Mouse (Mus musculus) ES-Bruce4 (cell line): ENCODE data around the gene Herpud1. TPM values are rescaled to one million over a fixed set of nuclear protein-coding genes. Genes with fewer than 3 reads are reported as not detected.
A peak's percentile ranks its signal among the peaks of the same experiment; 100 is the strongest.
"Not testable (repeated sequence)": the region's sequence is repeated elsewhere in the genome, so short reads cannot be mapped to it uniquely, and the experiment has no call there.

ENCODE experiments used
- H3K27ac ChIP-seq: 2 replicates; pipeline ENCODE4 v1.5.1; 2012; ENCODE audit warnings: low read length, inconsistent platforms; ENCODE audit not compliant: insufficient read depth
- H3K27me3 ChIP-seq: 2 replicates; pipeline ENCODE4 v1.6.1; 2012; ENCODE audit warnings: mild to moderate bottlenecking, low read length, inconsistent platforms; ENCODE audit not compliant: control insufficient read depth, poor library complexity, insufficient read depth, severe bottlenecking
- H3K36me3 ChIP-seq: 2 replicates; pipeline ENCODE4 v1.6.1; 2012; ENCODE audit warnings: inconsistent platforms, mild to moderate bottlenecking, low read length, moderate library complexity; ENCODE audit not compliant: control insufficient read depth, poor library complexity, insufficient read depth, severe bottlenecking
- H3K4me1 ChIP-seq: one replicate; pipeline ENCODE4 v1.8.1; 2011; ENCODE audit warnings: low read length; ENCODE audit not compliant: control insufficient read depth, insufficient read depth
- H3K4me3 ChIP-seq: 2 replicates; pipeline ENCODE4 v1.5.1; 2011; ENCODE audit warnings: low read depth, mild to moderate bottlenecking, low read length
- H3K9ac ChIP-seq: 2 replicates; pipeline ENCODE4 v1.6.1; 2012; ENCODE audit warnings: low read depth, mild to moderate bottlenecking, inconsistent platforms; ENCODE audit not compliant: poor library complexity, severe bottlenecking
- H3K9me3 ChIP-seq: replicated peaks from 2 replicates; pipeline ENCODE4 v1.6.1; 2012; ENCODE audit warnings: mild to moderate bottlenecking, low read length, inconsistent platforms; ENCODE audit not compliant: control insufficient read depth, poor library complexity, insufficient read depth, severe bottlenecking
- CTCF ChIP-seq: IDR thresholded peaks from one replicate; pipeline ENCODE4 v1.8.1; 2011; ENCODE audit warnings: low read depth, low read length
- EP300 ChIP-seq: IDR thresholded peaks from 2 replicates; pipeline ENCODE4 v1.6.1; 2011; ENCODE audit warnings: low read depth, low read length; ENCODE audit not compliant: insufficient read depth
- POLR2A ChIP-seq: IDR thresholded peaks from one replicate; pipeline ENCODE4 v1.8.1; 2011; ENCODE audit warnings: low read length; ENCODE audit not compliant: insufficient read depth
- polyA plus RNA-seq: library from polyadenylated mRNA; stranded (reverse); fragments of >200 nt; gene quantifications from 2 replicates; pipeline ENCODE4 v1.2.4, GENCODE M21; 2011; ENCODE audit warnings: low read depth; ENCODE audit not compliant: missing spikeins, insufficient read depth, insufficient read length

Herpud1 gene
- polyA plus RNA-seq, 1 experiment = 9.4 TPM

DNA sequence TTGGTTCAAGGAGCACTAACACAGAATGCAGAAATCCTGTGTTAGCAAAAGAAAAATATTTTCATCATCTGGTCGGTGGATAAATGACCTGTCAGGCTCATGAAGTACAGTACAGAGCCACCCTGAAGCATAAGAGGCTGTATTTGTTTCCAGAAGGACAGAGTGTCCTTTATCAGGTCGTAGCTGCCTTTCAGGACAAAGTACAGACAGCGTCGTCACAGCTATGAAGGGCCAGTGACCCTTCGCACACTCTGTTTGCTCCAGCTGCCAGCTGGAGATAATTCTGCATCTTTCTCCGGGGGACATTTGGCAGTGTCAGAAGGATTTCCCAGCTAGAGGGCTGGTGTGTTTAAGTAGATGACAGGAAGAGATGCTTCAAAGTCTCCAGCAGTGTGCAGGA, 6.4 kb downstream of the Herpud1 start:
- Histone ChIP-seq H3K4me1 (no peaks in the 10 kb centered on the region), H3K9me3 (no peaks in the 10 kb centered on the region), H3K27me3 (no peaks in the 10 kb centered on the region), H3K4me3 (no peak overlapping the region), H3K36me3 (peaks cover 61% of the 10 kb centered on the region), H3K9ac (no peak overlapping the region), H3K27ac (no peak overlapping the region)
- TF ChIP-seq EP300 (no peak), POLR2A (no peak), CTCF (no peak)

DNA sequence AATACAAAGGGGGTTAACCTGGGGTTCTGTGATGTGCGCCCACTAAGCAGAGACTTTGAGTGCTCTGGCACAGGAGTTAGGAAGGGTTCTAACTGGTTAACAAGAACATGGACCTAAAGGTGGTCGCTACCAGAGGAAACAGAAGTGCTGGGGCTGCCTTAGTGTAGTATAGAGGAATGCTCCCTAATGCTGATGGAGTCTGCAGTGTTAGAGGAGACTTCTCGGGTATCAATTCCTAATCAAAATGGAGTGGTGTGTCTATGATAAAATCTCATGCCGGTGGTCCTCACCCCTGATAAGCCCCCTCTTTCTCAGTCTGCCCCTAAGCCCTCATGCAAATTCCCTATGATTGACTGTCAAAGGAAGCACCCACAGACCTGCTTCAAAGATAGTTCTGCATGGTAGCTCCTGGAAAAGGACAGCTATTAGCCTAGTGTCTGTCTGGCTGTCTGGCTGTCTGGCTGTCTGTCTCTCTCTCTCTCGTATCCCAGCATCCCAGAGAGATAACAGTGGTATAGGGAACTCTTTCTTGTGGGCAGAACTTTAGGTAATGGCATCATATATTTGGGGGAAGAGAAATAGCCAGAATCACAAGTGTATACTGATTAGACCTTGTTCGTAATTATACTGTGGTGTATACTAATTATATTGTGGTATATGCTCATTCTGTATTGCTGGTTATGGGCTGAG, 9.8 kb downstream of the Herpud1 start:
- Histone ChIP-seq H3K36me3 (peaks cover 45% of the 10 kb centered on the region), H3K9me3 (no peaks in the 10 kb centered on the region), H3K27me3 (no peaks in the 10 kb centered on the region), H3K27ac (no peak overlapping the region), H3K9ac (no peak overlapping the region), H3K4me1 (no peaks in the 10 kb centered on the region), H3K4me3 (no peak overlapping the region)
- TF ChIP-seq CTCF (no peak), EP300 (no peak), POLR2A (no peak)

DNA sequence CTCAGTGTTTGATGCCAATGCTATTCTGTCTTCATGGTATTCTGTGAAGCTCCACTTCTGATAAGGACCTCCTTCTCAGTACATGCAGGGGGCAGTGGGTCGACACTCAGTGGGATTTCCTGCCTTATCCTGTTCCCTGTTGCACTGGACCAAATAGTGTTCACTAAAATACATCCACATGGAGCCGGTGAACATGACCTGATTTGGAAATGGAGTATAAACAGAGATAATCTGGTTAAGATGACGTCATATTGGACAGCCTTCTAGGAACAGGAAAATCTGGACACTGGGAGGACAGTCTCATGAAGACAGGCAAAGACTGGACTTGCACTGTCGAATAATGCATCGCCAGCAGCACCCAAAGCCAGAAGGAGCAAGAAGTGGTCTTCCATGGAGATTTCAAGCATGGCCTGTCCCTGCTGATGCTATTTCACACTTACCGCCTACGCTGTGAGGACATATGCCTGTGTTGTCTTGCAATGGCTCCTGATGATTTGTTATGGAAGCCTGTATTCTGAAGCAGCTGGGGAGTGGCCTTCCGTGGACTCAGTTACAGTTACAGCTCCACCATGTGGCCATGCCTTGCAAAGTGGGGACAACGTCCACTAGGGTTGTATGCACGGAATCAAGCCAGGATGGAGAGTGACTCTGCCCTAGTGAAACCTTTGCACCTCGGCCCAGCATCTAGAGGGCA, 10.9 kb downstream of the Herpud1 start:
- no peaks in the 10 kb centered on the region for H3K4me1 ChIP-seq
- H3K27me3 ChIP-seq = no peaks in the 10 kb centered on the region
- no peaks in the 10 kb centered on the region for H3K9me3 ChIP-seq
- H3K36me3 ChIP-seq = peaks cover 33% of the 10 kb centered on the region
- H3K9ac ChIP-seq = no peak overlapping the region
- no peak overlapping the region for H3K27ac ChIP-seq
- H3K4me3 ChIP-seq = no peak overlapping the region
- TF ChIP-seq CTCF = peak; percentile 67
- no peak for TF ChIP-seq EP300
- TF ChIP-seq POLR2A = no peak

DNA sequence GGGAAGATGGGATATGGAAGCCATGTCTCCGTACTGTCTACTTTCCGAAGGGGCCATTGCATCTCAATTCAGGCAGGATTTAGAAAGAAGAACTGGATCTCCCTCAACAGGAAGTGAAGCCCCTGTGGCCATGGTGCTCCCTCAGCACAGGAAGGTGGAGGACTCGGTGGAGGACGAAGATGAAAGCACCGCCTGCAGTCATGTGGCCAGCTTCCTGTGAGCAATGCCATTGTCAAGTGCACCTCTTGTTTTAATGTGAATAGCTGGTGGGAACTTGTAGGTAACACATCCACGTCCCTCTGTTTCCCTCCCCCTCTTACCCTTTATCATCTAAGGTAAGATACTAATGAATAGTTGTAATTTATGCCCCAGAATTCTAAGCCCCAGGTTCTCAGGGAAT, 12.3 kb downstream of the Herpud1 start:
- TF ChIP-seq EP300 (no peak), POLR2A (no peak), CTCF (no peak)
- Histone ChIP-seq H3K9ac (no peak overlapping the region), H3K27ac (no peak overlapping the region), H3K4me3 (no peak overlapping the region), H3K36me3 (peaks cover 21% of the 10 kb centered on the region), H3K9me3 (no peaks in the 10 kb centered on the region), H3K27me3 (no peaks in the 10 kb centered on the region), H3K4me1 (no peaks in the 10 kb centered on the region)

DNA sequence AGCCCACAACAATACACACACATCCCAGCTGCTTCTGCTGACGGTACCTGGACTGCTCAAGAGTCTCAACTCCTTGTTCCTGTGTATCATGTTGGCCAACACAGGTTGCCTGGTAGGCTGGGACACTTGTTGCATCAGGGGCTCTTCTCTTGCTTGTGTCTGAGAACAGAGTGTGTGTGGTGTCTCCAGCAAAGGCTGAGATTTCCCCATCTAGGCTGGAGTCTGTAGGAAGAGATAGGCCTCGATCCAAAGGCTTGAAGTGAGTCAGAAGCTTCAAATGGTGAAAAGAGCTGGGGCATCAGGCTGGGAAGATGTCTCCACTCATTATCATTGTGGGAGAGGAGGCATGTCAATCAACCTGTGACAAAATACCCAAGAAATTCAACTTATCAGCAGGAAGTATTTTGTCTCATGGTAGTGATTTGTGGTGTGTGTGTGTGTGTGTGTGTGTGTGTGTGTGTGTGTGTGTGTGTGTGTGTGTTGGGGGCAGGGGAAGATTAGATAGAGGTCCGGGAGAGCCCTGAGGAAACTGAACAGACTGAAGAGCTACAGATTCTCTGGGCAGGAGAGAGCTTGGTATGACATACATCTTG, 13.2 kb downstream of the Herpud1 start:
- Histone ChIP-seq H3K27ac (no peak overlapping the region), H3K4me1 (no peaks in the 10 kb centered on the region), H3K36me3 (peaks cover 13% of the 10 kb centered on the region), H3K9ac (no peak overlapping the region), H3K9me3 (no peaks in the 10 kb centered on the region), H3K27me3 (no peaks in the 10 kb centered on the region), H3K4me3 (no peak overlapping the region)
- TF ChIP-seq POLR2A (no peak), CTCF (no peak), EP300 (no peak)

DNA sequence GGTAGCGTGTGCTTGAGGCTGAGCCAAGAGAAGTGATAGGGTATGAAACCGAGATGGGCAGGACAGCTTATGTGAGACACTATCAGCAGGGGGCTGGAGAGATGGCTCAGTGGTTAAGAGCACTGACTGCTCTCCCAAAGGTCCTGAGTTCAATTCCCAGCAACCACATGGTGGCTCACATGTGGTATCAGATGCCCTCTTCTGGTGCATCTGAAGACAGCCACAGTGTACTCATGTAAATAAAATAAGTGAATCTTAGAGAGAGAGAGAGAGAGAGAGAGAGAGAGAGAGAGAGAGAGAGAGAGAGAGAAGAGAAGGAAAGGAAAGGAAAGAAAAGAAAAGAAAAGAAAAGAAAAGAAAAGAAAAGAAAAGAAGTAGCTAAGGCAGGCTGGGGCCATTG, 13.7 kb downstream of the Herpud1 start:
- H3K36me3 ChIP-seq, H3K9ac ChIP-seq, H3K4me3 ChIP-seq, H3K27ac ChIP-seq, H3K9me3 ChIP-seq, H3K27me3 ChIP-seq, H3K4me1 ChIP-seq: not testable (repeated sequence)
